Mouse (Mus musculus) c-Kit-positive CD71-negative TER-119-negative erythroid progenitor cells, embryonic 14.5 days (primary cell): ENCODE measurements around the gene Aldh1l2.
"Not testable (repeated sequence)": the region's sequence is repeated elsewhere in the genome, so short reads cannot be mapped to it uniquely, and the experiment has no call there.

Source experiments
- DNase-seq: peaks from one replicate; pipeline ENCODE4 v3.0.0-alpha.2; 2013; ENCODE audit warnings: low read depth

Aldh1l2 gene

DNA sequence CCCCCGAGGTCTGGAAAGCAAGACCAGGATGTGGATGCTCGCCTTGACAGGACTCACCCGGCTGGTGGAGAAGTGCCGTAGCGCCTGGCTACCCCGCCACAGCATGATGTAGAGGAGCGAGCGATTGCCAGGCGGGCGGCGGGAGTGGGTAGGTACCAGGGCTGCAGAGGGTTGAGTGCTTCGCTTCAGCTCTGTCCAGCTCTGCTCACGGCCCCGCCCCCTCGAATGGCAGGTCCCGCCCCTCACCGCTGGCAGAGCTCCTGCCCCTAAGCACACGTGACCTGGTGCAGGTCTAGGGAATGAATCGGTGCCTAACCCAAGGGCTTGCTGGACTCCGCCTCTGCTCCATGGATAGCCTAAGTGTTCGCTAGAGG lies at the start of gene Aldh1l2:
Gene Aldh1l2 (minus strand): TSS at position 231 of the 374 bp plus-strand sequence.
- DNase-seq = no peak

DNA sequence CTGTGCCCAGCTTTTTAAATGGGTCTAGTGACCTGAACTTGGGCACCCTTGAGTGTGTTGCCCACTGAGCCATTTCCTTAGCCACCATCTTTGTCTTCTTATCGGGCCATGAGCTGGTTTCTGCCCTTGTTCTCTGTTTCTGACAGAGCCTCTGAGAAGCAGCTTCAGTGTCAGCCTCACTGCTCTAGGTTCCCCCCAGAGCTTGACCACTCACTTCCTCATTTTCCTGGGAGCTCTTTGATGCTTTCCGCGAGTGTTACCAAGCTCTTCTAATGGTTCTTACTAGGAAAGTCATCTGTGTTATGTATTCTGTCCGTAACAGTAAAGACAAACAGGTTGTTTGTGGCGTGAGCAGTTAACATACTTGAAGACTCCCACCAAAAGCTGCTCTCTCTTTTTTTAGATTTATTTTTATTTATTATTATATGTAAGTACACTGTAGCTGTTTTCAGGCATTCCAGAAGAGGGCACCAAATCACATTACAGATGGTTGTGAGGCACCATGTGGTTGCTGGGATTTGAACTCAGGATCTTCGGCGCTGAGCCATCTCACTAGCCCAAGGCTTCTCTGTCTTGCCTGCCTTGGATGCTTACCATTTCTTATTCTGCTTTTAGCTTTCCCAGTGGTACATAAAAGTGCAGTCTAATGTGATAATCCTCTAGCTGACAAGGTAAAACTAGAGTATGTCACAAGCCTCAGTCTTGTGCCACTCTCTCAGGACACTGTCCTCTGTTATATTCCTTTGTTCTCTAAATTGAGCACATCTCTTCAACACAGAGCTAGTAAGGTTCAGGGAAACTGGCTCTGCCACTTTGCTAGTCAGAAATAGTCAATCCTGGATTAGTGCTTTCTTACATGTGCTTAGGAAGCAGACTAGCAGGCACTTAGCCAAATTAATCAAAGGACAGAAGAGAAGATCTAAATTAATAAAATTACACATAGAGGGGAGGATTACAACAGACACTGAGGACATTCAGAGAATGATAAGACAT lies 31.8 kb upstream of the Aldh1l2 start:
- peak; percentile 16 for DNase-seq

DNA sequence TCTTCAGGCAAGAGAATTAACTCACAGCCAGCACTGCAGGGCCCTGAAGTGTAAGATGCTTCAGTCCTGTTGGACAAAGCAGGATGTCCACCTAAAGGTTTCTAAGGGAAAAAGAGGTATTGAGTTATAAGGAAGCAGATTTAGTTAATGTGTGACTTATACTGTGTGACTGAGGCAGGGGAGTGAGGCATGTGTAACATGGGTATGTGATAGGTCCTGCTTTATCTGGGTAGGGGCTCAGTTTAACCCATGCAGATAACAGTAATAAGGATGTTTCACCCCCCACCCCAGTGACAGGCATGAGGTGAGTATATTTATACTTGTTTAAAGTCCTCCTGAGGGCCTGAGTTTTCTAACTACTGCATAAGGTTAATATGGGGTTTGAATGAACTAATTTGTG lies 29.1 kb upstream of the Aldh1l2 start:
- DNase-seq = no peak

DNA sequence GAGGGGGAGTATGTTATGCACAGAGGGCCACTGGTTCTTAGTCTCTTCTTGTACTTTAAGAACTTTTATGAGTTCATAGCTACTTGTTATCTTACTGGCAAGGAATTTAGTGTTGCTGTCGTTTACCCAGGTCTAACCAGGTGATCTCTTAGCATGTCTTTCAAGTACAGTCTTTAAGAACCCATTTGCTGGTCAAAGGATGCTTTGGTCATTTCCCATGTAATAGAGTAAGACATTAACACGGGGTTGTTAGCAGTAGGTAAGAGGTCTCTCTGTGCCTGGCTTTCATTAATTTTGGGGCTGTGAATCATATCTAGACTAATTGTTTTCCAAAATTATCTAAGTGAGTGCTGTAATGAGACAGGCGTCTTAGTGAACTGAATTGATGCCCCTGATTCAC lies 11.4 kb upstream of the Aldh1l2 start:
- DNase-seq = no peak

DNA sequence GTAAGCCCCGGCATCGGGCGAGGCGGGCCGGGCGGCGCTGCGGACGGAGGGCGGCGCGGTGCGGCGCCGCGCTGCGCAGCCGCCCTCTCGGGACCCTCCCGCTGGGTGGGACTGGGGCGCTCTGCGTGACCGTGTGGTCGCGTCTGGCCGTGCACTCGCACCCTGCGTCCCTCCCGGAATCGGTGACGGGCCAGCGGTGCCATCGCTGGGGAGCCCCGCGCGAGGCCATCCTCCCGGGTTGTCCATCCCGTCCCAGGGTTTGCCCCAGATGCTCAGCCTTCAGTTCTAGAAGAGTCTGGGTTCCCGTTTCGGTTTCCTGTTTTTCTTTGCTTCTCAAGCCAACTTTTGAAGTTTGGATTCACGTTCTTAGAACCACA lies 10.2 kb upstream of the Aldh1l2 start:
- DNase-seq = no peak

DNA sequence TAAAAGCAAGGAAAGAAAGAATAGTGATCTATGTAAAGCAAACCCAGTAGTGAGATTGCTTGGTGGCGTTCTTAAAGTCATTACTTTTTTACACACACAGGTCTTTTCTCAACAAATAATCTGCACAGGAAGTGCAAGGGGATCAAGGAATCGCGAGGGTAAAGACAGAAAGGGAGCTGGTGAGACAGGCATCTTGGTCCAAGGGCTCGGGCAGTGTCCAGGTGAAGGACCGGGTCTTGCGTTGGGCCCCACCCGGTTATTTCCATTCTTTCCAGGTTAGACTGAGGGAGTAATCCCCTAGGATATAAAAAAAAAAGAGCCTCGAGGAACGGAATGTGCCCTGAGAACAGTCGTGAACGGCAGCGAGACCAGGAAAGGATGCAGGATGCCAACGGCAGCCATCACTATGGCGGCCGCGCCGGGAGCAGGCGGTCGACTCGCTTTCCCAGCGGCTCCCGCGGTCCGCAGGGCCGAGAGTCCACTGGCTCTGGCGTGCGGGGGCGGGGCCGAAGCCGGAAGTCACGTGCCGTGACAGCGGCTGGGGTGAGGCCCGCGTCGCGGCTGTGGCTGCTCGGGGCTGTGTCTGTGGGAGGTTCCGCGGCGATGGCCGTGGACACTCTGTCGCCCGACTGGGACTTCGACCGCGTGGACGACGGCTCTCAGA lies 9.6 kb upstream of the Aldh1l2 start, which contains the start of gene Washc4:
Gene Washc4 (plus strand): TSS at position 314 of the 664 bp plus-strand sequence.
- peak; percentile 78 for DNase-seq

DNA sequence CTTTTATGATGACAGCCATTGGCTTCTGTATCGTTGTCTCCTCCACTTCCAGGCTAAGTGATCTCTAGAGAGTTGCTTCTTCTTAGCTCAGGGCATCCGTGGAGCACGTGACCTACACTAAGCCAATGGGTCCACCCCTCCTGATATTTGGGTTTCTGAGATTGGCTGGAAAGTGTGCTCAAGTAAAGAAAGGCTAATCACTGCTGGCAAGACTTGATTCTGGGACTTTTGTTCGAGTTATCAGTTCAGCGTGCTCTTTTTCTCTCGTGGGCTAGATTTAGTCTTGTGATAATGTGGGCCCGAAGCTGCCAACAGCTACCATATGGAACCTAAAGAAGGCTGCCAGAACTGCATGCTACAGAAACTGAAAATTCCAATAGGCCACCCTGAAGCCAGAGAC lies 8.3 kb upstream of the Aldh1l2 start:
- no peak for DNase-seq

DNA sequence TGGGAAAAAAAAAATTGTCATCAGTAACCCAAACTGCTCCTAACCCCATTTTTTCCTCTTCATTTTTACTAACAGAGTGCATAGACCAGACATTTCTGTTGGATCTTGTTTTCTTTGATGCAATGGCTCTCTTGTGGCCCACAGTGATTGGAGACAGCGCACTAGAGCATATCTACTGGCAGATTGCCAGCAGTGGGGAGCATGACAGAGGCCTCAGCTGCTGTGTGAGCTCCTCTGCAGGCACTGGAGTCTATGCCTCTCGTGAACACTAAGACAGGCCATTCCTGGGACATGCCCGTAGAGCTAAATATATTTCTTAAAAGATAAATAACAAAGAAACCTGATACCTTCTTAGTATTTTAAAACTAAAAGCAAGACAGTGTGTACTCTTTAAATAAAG lies 6.2 kb upstream of the Aldh1l2 start:
- no peak for DNase-seq

DNA sequence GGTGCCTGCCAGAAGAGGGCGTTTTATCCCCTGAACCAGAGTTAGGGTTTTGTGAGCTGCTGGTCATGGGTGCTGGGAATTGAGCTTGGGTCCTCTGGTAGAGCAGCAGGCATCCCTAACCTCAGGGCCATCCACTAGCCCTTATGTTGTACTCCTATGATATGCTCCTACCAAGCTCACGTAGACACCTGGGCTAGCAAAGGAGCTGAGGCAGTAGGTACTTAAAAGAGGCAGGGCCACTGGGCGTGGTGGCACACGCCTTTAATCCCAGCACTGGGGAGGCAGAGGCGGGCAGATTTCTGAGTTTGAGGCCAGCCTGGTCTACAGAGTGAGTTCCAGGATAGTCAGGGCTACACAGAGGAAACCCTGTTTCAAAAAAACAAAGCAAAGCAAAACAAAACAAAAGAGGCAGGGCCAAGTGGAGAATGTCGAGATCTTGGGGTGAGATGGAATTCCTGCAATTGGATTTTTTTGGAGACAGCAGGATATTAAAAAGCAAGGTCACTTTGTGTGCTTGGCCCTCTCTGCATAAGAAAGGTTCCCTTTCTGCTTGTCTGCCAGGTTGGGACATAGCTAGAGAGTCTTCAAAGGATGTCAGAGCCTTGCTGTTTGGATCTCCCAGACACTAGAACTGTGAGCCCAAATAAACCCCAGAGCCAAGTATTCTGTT lies 5.5 kb upstream of the Aldh1l2 start:
- no peak for DNase-seq

DNA sequence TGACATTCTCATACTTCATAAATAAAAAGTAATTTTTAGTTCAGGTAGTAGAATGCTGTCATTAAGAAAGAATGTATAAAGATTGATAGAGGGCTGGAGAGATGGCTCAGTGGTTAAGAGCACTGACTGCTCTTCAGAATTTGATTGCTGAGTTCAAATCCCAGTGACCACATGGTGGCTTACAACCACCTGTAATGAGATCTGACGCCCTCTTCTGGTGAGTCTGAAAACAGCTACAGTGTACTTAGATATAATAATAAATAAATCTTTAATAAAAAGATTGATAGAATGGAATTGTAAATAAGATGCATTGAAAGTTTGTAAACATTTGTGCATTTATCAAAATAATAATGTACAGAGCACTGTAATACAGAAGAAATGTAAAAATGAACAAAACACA lies 2.5 kb upstream of the Aldh1l2 start:
- no peak for DNase-seq

DNA sequence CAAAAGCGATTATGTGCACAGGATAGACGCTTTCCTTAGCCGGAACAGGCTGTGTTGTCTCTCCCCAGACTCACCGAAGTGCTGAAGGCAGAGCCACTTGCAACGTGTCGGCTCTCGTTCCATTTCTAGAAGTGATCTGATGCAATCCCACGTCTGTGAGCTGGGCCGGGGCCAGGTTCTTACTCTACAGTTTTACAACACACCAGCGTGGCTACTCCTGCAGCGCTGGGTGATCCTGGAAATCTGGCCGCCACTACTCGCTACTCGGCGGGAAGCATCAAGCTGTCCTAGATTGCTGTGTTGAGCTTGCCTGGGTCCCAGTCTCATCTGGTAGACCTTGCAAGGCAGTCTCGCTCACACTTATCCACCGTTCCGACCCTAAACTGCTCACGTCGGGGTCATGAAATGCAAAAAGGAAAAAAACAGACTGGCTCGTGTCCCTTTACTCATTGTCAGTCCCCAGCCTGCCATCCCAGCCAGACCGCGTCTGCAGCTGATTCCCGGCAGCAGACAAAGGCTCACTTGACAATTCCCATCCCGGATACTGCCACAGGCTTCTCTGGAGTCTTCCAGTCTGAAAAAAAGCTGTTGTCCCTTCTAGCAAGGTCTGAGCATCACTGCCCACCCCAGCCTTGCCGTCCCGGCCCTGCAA lies 556 bp downstream of the Aldh1l2 start:
- DNase-seq = no peak

DNA sequence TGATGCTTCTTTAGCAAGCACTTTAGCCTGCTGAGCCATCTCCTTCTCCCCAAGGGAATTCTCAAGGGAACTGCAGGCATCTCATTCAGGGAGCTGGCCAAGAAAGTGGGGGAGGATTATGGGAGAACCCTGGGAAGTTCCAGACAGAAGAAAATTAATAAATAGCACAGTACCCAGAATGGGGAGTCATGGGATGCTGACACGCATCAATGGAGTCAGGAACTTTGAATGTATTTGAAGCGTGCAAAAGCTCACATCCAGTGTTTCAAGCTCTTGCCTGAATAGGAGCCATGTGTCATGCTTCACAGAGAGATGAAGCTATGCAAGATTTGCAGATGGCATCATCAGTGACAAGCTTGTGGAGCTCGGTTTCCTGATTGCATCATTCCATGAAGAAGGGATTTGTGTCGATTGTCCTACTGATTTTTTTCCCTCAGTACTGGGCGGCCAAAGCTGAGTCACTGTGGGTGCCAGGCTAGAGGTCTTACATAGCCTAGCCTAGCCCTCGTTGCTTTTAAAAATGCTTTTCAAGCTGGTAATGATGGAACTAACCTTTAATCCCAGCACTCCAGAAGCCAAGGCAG lies 3.5 kb downstream of the Aldh1l2 start:
- DNase-seq = no peak

DNA sequence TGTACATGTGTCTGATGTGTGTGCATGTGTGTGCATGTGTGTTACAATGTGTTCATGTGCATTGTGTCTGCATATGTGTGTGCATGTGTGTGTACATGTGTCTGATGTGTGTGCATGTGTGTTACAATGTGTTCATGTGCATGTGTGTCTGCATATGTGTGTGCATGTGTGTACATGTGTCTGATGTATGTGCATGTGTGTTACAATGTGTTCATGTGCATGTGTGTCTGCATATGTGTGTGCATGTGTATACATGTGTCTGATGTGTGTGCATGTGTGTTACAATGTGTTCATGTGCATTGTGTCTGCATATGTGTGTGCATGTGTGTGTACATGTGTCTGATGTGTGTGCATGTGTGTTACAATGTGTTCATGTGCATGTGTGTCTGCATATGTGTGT lies 9.7 kb downstream of the Aldh1l2 start:
- not testable (repeated sequence) for DNase-seq

DNA sequence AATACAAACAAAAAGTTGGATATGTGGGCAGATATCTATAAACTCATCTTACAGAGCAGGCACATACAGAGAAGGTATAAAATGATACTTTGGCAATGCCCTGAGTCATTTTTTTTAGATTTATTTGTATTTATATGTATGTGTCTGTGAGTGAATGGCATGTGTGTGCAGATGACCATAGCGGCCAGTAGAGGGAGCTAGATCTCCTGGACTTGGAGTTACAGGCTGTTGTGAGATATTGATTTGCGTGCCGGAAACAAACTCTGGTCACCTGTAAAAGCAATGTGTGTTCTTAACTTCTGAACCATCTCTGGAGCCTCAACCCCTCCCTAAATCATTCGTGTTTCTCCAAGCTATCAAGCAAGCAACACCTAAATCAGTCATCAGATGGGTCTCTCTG lies 12.9 kb downstream of the Aldh1l2 start:
- DNase-seq = no peak

DNA sequence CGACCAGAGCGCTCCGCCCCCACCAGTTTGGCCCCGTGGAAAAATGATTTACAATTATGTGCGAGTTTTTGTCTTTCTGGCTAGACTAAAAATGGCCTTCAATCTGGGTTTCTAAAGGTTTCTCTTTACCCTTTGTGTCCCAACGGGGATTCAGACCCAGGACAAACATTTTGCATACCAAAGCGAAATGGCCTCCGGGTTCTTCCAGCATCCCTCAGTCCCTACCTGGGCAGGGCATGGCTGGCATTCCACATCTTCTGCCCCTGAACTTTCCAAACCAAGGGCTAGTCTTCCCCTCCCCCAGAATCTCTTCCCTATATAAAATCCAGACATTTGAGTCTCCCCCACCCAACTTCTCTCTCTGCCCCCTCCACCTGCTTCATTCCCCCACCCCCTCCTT lies 20.2 kb downstream of the Aldh1l2 start:
- DNase-seq = no peak

DNA sequence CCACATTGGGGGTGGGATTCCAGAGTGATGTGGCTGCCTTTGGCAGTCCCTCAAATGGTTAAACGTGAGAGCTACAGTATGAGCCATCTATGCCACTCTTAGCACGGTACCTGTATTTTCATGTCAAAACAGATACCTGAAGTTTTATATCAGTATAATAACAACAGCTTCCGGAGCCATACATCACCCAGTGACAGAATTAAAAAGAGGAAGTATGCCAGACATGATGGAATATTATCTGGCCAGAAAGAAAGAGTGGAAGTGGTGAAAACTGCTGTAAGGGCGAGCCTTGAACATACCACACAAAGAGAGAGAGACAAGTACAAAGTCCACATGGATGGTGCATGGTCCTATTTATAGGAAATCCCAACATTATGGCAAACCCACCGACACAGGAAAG lies 22.6 kb downstream of the Aldh1l2 start:
- no peak for DNase-seq

DNA sequence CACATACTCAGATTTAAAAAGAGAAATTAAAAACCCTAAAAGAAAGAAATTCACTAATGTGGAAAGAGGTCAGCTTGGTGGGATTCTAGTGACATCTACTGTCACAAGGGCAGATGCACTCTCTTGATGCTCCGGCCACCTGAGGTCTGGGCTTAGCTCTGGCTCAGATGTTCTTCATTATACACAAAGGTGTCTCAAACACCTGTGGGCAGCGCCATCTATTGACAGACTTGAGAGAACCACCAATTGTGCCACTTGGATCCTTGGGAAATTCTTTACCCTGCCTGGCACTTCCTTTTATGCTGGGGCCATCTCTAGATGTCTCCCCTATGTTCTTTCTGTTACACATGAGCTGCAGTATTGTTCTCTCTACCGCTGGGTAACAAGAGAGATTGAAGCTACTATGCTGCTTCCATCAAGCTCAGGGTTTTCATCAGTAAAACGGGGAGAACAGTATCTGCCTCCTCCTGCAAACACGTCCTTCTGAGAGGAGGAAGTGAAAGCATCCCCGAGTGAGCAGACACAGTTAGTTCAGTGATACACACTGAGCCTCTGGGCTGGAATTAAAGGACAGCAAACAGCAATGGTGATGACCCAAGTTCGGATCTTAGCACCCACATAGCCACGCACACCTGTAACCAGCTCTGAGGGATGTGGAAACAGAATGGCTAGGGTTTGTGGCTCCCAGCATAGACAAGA lies 24.8 kb downstream of the Aldh1l2 start:
- DNase-seq = no peak

DNA sequence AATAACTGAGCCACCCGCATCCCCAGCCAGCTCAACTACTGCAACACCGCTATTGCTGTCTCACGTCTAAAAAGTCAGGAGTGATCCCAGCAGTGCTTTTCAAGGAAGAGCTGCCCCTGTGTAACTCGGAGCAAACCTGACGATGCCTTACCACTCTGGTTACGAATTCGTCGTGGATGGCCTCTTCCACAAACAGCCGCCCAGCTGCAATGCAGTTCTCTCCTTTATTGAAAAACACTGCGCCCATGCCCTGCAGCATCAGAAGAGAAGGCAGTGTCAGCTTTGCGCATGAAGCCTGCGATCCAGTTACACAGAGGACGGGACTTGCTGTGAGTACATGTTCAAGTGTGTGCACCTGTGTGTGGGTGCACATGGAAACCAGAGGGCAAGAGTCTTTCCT lies 36.6 kb downstream of the Aldh1l2 start:
- no peak for DNase-seq

DNA sequence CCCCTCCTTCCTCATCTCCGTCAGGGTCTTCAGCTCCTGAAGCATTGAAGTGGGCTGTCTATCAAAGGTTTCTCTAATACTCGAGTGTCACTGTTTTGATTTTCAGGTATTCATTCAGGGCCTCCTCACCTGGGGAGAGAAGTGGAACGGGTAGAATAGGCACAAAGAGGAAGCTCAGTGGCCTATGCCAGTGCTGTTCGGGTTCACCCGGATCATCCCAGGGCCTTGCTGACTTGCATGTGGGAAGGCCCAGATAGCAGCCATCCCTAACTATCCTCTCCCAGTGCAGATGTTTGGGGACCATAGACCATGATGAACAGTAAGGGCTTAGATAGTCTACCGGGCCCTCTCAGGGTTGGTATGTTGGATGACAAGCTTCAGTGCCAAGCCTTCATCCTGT lies 43.4 kb downstream of the Aldh1l2 start:
- no peak for DNase-seq

DNA sequence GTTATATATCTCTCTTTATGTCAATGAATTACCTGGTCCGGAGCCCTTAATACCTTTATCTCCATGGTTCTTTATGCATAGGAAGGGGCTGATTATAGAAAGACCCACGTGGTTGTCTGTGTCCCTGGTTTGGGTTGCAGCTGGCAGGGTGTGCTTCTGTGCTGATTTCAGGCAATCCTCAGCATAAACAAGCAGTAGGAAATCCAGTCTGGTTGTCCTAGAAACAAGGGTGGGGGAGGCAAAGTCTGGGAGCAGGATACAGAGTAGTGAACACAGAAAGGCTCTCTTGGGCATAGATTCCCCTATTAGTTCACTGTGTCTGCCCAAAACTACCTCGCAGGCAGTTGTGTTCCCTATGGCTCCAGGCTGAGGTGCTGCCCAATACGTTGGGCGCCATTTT lies 56.7 kb downstream of the Aldh1l2 start:
- no peak for DNase-seq

DNA sequence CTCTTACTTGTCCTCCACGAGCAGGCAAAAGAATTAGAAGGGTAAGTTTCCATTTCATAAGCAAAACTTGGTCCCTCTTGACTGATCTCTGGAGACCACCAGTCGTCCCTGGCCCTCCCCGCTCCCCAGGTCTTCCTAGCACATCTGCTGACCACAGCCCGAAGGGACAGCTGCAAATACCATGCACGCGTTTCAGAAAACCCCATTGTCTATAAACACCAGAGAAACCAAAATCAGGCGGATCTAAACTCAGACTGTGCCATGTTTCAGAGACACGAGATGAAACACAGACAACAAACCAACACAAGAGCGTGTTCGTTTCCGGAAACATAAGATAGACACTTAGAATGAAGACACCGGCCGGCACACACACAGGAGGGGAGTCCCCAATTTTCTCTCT lies 58.7 kb downstream of the Aldh1l2 start:
- DNase-seq = no peak
